Mouse (Mus musculus) testis, adult 2 months (tissue): ENCODE results near the gene Ift57. TPM values are rescaled to one million over a fixed set of nuclear protein-coding genes. Genes with fewer than 3 reads are reported as not detected.

Experiments
- H3K27ac ChIP-seq: fragments of 200-500 bp; 2 replicates; pipeline ENCODE4 v1.5.1; 2012; ENCODE audit warnings: low read depth, low read length; ENCODE audit not compliant: control insufficient read depth, insufficient read depth
- H3K27me3 ChIP-seq: fragments of 200-500 bp; 2 replicates; pipeline ENCODE4 v1.6.1; 2012; ENCODE audit warnings: mild to moderate bottlenecking, low read length, moderate library complexity; ENCODE audit not compliant: control insufficient read depth, insufficient read depth
- H3K36me3 ChIP-seq: fragments of 200-500 bp; 2 replicates; pipeline ENCODE4 v1.6.1; 2012; ENCODE audit warnings: mild to moderate bottlenecking, low read length; ENCODE audit not compliant: control insufficient read depth, insufficient read depth
- H3K4me1 ChIP-seq: fragments of 200-500 bp; 2 replicates; pipeline ENCODE4 v1.6.1; 2012; ENCODE audit warnings: low read length; ENCODE audit not compliant: control insufficient read depth, insufficient read depth
- H3K4me3 ChIP-seq: fragments of 200-500 bp; 2 replicates; pipeline ENCODE4 v1.5.1; 2012; ENCODE audit warnings: low read depth, mild to moderate bottlenecking, low read length, moderate library complexity, mixed read lengths; ENCODE audit not compliant: control insufficient read depth
- CTCF ChIP-seq: fragments of 200-500 bp; IDR thresholded peaks from 2 replicates; pipeline ENCODE4 v1.5.1; 2012; ENCODE audit warnings: low read depth, mild to moderate bottlenecking, inconsistent platforms, low read length, moderate library complexity; ENCODE audit not compliant: control insufficient read depth, insufficient read depth, insufficient replicate concordance
- POLR2A ChIP-seq: fragments of 200-500 bp; IDR thresholded peaks from 2 replicates; pipeline ENCODE4 v1.6.1; 2012; ENCODE audit warnings: low read depth, mild to moderate bottlenecking, inconsistent platforms, low read length, moderate library complexity; ENCODE audit not compliant: control insufficient read depth
- polyA plus RNA-seq: library from polyadenylated mRNA; depleted of rRNA; stranded (reverse); fragments of >200 nt; gene quantifications from 2 replicates; pipeline ENCODE4 v1.2.3, GENCODE M21; 2012

The Ift57 gene
- polyA plus RNA-seq, 1 experiment: 26.4 TPM

DNA sequence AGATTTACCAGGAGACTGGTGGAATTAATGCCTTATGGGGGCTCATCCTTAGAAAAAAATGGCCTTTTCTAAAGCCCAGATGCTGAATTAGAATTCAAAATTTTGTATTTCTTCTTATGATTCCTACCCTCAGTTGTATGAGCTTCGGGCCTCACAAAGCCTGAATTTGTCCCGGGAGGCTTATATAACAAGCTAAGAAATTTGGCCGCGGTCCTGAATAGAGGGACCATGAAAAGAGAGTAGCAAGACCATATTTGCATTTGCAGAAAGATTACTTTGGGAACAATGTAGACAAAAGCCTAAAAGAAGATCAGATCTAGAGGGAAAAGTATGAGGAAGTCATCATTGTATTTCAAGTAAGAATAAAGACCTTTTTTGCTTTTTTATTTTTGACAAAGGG, 14.1 kb upstream of the Ift57 start:
- TF ChIP-seq POLR2A (no peak), CTCF (no peak)
- no peak overlapping the region for H3K27ac ChIP-seq
- no peaks in the 10 kb centered on the region for H3K36me3 ChIP-seq

DNA sequence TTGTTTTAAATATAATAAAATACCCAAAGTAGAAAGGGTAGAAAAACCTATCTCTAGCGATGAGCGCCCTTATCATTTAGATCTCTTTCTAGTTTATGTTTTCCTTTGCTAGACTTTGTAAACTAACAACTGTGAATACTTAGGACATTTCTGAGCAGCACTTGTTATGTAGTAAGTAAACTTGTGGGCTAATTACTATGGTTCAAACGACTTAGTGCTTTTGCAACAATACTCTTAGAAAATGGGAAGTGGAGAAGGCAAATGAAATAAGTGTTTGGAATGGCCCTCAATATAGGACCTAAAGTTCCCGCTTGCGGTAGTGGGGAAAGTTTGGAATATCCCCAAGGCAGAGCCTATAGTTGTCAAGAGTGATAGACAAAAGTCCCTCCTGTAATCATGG, 788 bp downstream of the Ift57 start:
- Histone ChIP-seq H3K4me3 (peak overlapping the region; percentile 100), H3K27me3 (no peaks in the 10 kb centered on the region), H3K36me3 (no peaks in the 10 kb centered on the region), H3K4me1 (no peaks in the 10 kb centered on the region; the same call in 1 of the 2 replicates), H3K27ac (no peak overlapping the region)
- no peak for TF ChIP-seq POLR2A
- no peak for TF ChIP-seq CTCF

More for the DNA sequence above, 14.1 kb upstream of the Ift57 start:
- no peak overlapping the region for H3K4me3 ChIP-seq
- H3K4me1 ChIP-seq: no peaks in the 10 kb centered on the region
- no peaks in the 10 kb centered on the region for H3K27me3 ChIP-seq

DNA sequence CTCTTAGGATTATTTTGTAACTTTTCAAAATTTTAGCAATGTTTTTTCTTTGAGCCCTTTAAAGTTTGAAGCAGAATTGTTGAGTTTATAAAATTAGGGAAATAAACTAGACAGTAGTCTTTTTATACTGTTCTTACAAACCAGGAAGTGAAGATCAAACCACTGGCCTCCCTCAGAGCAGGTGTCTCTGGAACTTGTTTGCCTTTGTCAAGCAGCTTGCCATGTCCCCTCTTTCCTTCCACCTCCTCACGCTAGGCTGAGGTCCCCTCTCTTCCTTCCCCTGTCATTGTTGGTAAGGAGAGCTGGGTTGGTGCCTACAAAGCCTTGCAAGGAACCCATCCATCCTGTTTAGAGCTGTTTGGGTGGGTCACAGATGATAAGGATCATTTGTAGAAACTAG, 9.0 kb downstream of the Ift57 start:
- Histone ChIP-seq H3K4me1 (no peaks in the 10 kb centered on the region), H3K4me3 (no peak overlapping the region), H3K27me3 (no peaks in the 10 kb centered on the region), H3K36me3 (peaks cover 1% of the 10 kb centered on the region; the same call in 1 of the 2 replicates), H3K27ac (no peak overlapping the region)
- TF ChIP-seq CTCF: no peak
- no peak for TF ChIP-seq POLR2A

DNA sequence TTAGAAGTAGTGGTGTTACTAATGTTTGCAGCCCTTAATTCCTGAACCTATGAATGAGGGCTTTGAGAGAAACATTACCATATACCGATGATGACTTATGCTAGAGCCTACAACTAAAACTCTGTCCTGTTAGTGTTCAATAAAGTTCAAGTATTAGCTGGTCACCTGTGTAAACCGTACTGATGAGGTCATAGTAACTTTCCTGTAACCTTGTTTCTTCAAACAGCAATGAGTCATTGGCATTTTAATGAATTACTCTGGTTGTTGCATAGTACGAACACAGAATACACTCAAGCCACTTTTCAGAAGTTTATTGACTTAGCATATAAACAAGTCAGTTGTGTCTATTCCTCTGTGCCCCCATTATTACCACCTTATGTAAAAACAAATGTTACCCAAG, 11.2 kb downstream of the Ift57 start:
- Histone ChIP-seq H3K4me3 (no peak overlapping the region), H3K27ac (no peak overlapping the region), H3K36me3 (peaks cover 1% of the 10 kb centered on the region; the same call in 1 of the 2 replicates), H3K27me3 (no peaks in the 10 kb centered on the region), H3K4me1 (no peaks in the 10 kb centered on the region)
- no peak for TF ChIP-seq POLR2A
- no peak for TF ChIP-seq CTCF

DNA sequence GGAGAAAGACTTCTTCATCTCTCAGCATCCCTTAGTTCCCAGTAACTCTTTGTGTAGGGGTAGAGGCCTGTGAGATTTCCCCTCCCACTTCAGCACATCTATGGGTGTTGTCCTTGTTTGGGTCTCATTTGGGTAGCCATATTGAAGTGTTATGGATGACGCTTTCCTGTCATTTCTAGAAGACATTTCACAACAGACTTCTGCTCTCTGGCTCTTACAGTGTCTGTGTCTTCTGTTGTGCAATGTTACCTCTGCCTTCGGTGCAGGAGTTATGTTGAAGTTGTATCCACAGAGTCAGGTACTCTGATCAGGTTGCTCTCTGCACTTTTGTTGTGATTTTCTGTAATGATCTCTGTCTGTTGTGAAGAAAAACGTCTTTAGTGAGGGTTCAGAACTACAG, 14.3 kb downstream of the Ift57 start:
- H3K27ac ChIP-seq: no peak overlapping the region

DNA sequence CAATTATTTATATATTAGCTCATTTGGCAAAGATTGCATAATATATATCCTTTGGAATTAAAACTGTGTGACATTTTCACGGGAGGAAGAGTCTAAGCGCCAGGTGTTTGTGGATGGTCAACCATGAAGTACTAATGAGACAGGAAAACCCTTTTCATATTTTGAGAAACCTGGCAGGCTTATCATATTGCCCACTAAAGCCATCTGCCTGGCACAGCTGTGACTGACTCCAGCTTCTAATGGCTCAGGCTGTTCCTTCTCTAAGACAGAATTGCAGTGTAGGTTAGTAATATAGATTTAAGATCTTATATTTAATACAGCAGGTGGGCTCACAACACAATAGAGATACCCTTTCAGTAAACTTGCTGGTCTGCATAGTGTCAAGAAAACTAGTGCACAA, 21.6 kb downstream of the Ift57 start:
- Histone ChIP-seq H3K27ac (no peak overlapping the region), H3K4me3 (no peak overlapping the region), H3K4me1 (no peaks in the 10 kb centered on the region; the same call in 1 of the 2 replicates), H3K36me3 (no peaks in the 10 kb centered on the region), H3K27me3 (no peaks in the 10 kb centered on the region)
- TF ChIP-seq POLR2A: no peak
- no peak for TF ChIP-seq CTCF

More for the DNA sequence above, 14.3 kb downstream of the Ift57 start:
- Histone ChIP-seq H3K36me3 (no peaks in the 10 kb centered on the region; the same call in 1 of the 2 replicates), H3K4me1 (no peaks in the 10 kb centered on the region), H3K4me3 (no peak overlapping the region), H3K27me3 (no peaks in the 10 kb centered on the region)
- no peak for TF ChIP-seq CTCF
- no peak for TF ChIP-seq POLR2A

DNA sequence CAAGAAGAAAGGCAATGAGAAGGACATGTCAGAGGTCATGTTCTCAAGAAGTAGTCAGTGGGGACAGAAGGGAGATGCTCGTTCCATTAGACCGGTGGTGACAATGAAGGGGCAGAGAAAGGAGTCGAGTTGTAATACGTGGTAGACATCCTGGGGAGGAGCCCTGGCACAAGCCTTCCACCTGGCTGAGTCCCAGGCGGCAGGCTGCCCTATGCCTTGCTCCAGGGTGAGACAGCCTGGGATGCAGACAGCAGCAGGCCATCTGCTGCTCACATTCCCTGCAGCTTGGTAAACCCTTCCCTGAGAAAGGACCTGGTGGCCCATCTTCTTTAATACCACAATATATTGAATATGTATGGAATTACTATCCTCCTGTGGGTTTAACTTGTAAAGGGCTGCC, 22.6 kb downstream of the Ift57 start:
- Histone ChIP-seq H3K4me1 (no peaks in the 10 kb centered on the region; the same call in 1 of the 2 replicates), H3K27me3 (no peaks in the 10 kb centered on the region), H3K27ac (no peak overlapping the region), H3K36me3 (no peaks in the 10 kb centered on the region), H3K4me3 (no peak overlapping the region)
- no peak for TF ChIP-seq POLR2A
- TF ChIP-seq CTCF: no peak

DNA sequence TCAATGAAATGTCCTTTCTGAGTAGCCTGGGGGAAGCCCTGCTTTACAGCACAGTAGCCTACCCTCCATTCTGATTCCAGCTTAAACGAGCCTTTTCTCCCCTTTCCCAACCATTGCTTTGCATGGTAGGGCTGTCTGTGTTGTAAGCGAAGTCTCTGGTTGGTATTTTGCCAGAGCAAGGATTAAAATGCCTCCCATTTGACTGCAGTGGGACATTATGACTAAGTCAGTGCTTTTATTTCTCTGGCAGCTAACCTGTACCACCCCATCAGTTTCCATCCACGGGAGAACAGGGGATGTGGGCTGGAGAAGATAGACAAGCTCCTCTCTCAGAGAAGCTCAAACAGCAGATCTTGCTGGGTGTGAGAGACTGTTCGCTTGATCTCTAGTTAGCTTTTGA, 24.2 kb downstream of the Ift57 start:
- TF ChIP-seq CTCF (no peak), POLR2A (no peak)

More for the DNA sequence above, 24.2 kb downstream of the Ift57 start:
- Histone ChIP-seq H3K27ac (no peak overlapping the region), H3K36me3 (no peaks in the 10 kb centered on the region), H3K27me3 (no peaks in the 10 kb centered on the region), H3K4me1 (no peaks in the 10 kb centered on the region; the same call in 1 of the 2 replicates), H3K4me3 (no peak overlapping the region)
